Mouse (Mus musculus) CD8-positive naive resting alpha-beta T cell, adult 2 months (primary cell): ENCODE measurements around the gene Fthl17c.
"Not testable (repeated sequence)": the region's sequence is repeated elsewhere in the genome, so short reads cannot be mapped to it uniquely, and the experiment has no call there.

ENCODE experiments used
- DNase-seq, 2 experiments: peaks; one replicate each; pipeline ENCODE4 v3.0.0; 2022; ENCODE audit warnings: low read depth in 2 of 2, low spot score in 2 of 2

The Fthl17c gene

DNA sequence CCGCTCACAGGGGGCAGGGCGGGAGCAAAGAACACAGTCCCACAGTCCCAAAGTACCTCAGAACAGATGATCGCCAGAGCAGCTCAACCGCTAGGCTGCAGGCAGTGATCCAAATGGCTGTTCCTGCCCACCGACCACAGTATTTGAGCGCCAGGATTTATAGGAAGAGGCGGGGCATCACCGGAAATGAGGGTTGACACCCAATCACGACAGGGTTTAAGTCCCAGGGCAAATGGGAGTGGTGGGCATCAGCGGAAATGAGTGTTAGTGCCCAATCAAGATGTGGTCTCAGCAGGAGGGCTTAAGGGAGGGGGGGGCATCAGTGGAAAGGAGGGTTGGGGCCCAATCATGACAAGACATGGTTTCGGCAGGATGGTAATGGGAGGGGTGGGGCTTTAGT lies at the start of gene Fthl17c:
TSS of gene Fthl17c (minus strand) at position 101 of the 400 bp plus-strand sequence.
- DNase-seq: not testable (repeated sequence)

GRCm38 (mm10) chrX:9019481-9019880 lies 43.1 kb upstream of the Fthl17c start:
- no peak for DNase-seq

GRCm38 (mm10) chrX:9016079-9016478 lies 39.7 kb upstream of the Fthl17c start:
- DNase-seq: no peak

GRCm38 (mm10) chrX:8986655-8987054 lies 10.3 kb upstream of the Fthl17c start, which contains the start of gene Fthl17d:
Gene Fthl17d (minus strand): TSS chrX:8986755.
- not testable (repeated sequence) for DNase-seq

DNA sequence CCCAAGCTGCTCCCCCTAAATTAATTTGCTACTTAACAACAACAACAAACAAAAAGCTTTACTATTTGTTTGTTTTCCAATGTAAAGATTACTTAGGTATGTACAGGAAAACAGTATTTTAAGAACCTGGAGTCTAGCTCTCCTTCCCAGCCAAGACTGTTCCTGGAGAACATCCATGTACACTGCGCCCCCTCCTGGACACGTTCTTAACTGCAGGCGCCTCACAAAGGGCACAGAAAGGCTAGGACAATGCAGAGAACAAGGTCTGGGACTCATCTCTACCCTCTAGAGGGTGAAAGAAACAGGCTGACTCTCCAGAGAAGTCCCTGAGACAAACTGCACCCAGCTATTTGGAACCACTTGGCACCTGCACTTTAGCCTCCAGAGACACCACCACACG lies 11.7 kb downstream of the Fthl17c start:
- not testable (repeated sequence) for DNase-seq

- not testable (repeated sequence) for DNase-seq
These were observed 13.5 kb downstream of the Fthl17c start, which contains the start of gene Fthl17b for GRCm38 (mm10) chrX:8962875-8963274. Gene Fthl17b (minus strand): TSS chrX:8962975.

DNA sequence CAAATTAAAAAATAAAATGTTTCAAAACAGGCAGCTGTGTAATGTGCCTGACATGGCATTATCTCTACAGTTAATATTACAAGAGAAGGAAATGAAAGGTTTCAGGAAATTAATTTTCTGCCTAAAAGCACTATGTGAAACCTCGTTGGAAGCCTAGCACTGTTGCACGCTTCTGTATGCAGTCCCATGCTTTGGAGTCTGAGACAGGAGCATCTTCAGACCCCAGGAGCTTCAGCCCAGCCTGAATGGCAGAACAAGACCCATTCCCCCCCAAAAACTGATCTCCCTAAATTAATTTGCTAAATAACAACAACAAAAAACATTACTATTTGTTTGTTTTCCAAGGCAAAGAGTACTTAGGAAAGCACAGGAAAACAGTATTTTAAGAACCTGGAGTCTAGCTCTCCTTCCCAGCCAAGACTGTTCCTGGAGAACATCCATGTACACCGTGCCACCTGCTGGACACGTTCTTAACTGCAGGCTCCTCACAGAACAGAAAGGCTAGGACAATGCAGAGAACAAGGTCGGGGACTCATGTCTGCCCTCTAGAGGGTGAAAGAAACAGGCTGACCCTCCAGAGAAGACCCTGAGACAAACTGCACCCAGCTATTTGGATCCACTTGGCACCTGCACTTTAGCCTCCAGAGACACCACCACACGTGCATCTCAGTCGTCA lies 28.1 kb downstream of the Fthl17c start:
- DNase-seq: peak; percentile 3 to 29

DNA sequence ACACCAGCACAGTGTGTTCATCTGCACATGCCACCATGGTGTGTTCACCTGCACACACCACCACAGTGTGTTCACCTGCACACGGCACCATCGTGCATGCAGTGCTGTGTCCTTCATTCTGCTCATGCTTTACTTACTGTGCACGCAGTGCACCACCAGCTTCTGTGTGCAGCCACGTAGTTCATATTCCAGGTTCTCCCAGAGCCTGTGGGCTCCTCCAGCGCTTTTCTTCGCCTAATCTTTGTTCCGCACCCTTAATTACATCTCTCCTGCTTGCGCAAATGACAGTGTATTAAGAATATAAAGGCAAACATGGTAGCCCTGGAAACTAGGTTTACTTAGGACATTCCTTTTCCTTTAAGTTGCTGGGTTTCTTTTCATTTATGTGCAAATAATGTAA lies 32.3 kb downstream of the Fthl17c start:
- no peak for DNase-seq

DNA sequence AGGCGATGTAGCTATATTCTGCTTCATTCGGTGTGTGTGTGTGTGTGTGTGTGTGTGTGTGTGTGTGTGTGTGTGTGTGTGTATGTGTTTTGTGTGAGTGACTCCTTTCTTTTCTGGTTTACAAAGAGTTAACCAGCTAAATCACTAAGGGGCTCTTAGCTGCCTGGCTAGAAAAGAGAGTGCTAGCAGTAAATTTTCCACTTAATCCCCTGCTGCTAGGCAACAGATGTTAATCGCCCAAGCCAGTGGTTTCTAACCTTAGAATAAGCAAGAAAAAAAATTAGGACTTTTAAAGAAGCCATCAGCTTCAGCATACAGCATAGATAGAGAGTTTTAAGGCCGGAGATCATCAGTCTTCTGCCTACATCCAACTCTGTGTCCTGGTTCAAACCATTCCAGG lies 49.1 kb downstream of the Fthl17c start:
- no peak for DNase-seq
